Mouse (Mus musculus): ENCODE measurements around the gene Mrpl17.
"Not testable (repeated sequence)": the region's sequence is repeated elsewhere in the genome, so short reads cannot be mapped to it uniquely, and the experiment has no call there.

The Mrpl17 gene

GRCm38 (mm10) chr7:105810877-105811489 lies at the start of gene Mrpl17:
TSS of gene Mrpl17 (minus strand) at chr7:105811099.
- peak; percentile 99 for DNase-seq (ENCODE audit: low read depth, low spot score)

GRCm38 (mm10) chr7:105855718-105856560 lies 45.0 kb upstream of the Mrpl17 start:
- not testable (repeated sequence) for DNase-seq (ENCODE audit: low read depth, low spot score)

GRCm38 (mm10) chr7:105824281-105824680 lies 13.4 kb upstream of the Mrpl17 start:
- no peak for DNase-seq (ENCODE audit: low read depth, low spot score)

- peak; percentile 40 for DNase-seq (ENCODE audit: low read depth, low spot score)
These were observed 7.6 kb upstream of the Mrpl17 start for GRCm38 (mm10) chr7:105818483-105818882.

GRCm38 (mm10) chr7:105816736-105817135 lies 5.8 kb upstream of the Mrpl17 start:
- DNase-seq (ENCODE audit: low read depth, low spot score): no peak

DNA sequence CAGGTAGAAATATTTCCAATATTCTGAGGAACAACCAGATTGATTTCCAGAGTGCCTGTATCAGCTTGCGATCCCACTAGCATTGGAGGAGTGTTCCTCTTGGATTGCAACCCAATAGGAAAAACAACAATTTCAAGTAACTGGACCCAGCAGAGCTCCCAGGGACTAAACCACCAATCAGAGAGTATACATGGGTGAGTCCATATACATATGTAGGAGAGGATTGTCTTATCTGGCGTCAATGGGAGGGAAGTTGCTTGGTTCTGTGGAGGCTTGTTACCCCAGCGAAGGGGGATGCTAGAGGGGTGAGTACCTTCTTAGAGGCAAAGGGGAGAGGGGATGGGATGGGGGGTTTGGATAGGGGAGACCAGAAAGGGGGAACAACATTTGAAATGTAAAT lies 2.4 kb upstream of the Mrpl17 start:
- no peak for DNase-seq (ENCODE audit: low read depth, low spot score)

GRCm38 (mm10) chr7:105812566-105812965 lies 1.7 kb upstream of the Mrpl17 start:
- no peak for DNase-seq (ENCODE audit: low read depth, low spot score)

DNA sequence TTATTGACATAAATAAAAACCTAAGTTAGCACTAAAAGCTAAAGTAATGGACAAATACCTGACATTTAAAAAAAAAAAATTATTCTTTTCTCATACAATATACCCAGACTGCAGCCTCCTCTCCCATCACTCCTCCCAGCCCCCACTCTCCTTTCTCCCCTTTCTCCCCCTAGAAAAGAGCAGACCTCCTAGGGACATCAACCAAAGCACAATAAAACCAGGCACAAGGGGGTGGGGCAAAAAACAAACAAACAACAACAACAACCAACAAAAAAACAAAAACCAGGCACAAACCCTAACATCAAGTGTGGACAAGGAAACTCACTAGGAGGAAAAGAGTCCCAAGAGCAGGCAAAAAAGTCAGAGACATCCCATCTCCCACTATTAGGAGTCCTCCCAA lies 617 bp upstream of the Mrpl17 start:
- no peak for DNase-seq (ENCODE audit: low read depth, low spot score)

- no peak for DNase-seq (ENCODE audit: low read depth, low spot score)
These were observed 521 bp downstream of the Mrpl17 start for GRCm38 (mm10) chr7:105810280-105810876.

DNA sequence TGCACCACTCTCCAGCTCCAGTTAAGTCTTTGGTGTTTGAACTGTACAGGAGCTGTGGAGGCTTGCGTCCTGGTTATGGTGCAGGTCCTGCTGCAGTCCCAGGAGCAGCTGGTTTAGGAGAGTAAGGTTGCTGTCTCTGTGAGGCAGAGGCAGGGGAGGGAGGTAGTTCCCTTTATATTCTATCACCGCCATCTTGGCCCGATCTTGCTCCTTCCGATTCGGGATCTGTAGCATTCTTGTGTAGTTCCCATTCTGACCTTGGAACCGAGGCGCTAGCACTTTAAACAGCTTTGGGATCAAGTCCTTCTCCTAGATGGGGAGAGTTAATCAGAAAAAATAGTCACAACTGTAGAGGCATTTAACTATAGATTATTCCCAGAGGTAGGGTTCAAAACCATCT lies 1.1 kb downstream of the Mrpl17 start:
- no peak for DNase-seq (ENCODE audit: low read depth, low spot score)

- no peak for DNase-seq (ENCODE audit: low read depth, low spot score)
These were observed 2.5 kb downstream of the Mrpl17 start for GRCm38 (mm10) chr7:105808385-105808784.

GRCm38 (mm10) chr7:105806716-105807115 lies 4.2 kb downstream of the Mrpl17 start:
- DNase-seq (ENCODE audit: low read depth, low spot score): no peak

DNA sequence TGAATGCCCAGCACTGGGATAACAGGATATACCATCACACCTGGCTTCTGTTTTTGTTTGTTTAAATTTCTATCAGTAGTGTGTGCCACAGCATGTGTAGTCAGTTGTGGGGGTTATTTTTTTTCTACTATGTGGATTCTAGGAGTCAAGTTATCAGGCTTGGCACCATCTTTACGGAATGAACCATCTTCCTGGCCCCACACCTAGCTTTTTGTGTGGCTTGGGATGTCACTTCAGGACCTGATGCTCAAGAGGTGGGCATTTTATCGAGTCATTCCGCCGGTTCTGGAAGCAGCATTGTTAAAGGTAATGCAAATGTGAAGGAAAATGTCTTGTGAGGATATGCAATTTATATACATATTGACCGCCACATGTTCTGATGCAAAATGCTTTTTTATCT lies 4.8 kb downstream of the Mrpl17 start:
- DNase-seq (ENCODE audit: low read depth, low spot score): no peak

DNA sequence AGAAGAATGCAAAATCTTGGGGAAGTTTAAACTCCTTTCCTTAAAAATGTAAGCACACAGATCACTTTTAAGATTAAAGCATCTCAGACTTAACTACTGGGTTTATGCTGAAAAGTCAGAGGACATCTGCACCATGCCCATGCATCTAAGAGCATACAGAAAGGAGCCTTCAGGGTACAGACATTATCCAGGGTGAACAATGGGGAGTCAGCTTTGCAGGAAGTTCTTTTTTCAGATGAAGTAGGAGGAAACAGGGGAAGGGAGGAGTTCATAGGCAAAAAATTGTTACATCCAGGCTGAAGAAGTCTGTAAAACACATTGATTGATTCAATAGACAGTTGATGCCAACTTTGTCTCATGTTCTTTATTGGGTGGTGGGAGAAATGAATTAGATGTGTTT lies 7.5 kb downstream of the Mrpl17 start:
- DNase-seq (ENCODE audit: low read depth, low spot score): no peak

DNA sequence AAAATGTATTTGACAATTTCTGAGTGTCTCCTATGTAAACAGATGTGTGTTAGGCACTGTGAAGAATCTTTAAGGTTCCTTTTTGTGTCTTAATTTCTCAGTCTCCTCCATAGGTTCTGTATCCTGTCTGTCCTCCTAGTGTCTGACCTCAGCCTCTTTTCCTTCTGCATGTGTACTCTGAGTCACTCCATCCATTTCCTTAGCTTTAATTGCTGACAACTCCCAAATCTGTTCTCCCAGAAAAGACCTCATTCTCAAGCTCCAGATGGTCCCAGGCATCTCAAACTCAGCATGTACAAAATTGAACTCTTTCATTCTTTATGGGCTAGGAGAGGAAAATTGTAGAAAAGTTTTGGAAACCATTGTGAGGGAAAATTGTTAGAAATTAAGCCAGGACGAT lies 8.1 kb downstream of the Mrpl17 start:
- DNase-seq (ENCODE audit: low read depth, low spot score): no peak

- no peak for DNase-seq (ENCODE audit: low read depth, low spot score)
These were observed 8.6 kb downstream of the Mrpl17 start for GRCm38 (mm10) chr7:105802312-105802711.

DNA sequence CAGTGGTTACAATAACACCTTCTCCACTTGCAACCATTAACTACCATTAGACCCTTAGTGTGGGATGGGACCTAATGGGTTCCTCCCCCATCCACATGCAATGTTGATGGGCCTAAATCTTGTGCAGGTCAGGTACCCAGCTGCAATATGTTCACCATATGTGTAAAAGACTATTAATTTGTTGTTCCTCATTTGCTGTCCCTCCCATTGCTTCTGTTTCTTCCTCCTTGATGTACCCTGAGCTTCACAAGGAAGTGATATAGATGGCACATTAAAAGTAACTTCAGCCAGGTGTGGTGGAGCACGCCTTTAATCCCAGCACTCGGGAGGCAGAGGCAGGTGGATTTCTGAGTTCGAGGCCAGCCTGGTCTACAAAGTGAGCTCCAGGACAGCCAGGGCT lies 13.9 kb downstream of the Mrpl17 start:
- no peak for DNase-seq (ENCODE audit: low read depth, low spot score)

GRCm38 (mm10) chr7:105795759-105796366 lies 15.0 kb downstream of the Mrpl17 start:
- DNase-seq (ENCODE audit: low read depth, low spot score): no peak

GRCm38 (mm10) chr7:105793701-105794100 lies 17.2 kb downstream of the Mrpl17 start:
- no peak for DNase-seq (ENCODE audit: low read depth, low spot score)

- no peak for DNase-seq (ENCODE audit: low read depth, low spot score)
These were observed 19.8 kb downstream of the Mrpl17 start for GRCm38 (mm10) chr7:105791147-105791546.

- peak; percentile 62 for DNase-seq (ENCODE audit: low read depth, low spot score)
These were observed 23.4 kb downstream of the Mrpl17 start, which contains the start of gene Dchs1 for GRCm38 (mm10) chr7:105787285-105788140. TSS of gene Dchs1 (minus strand) at chr7:105787654.

Measured in mesoderm, embryonic 11.5 days (tissue).